Mouse (Mus musculus) myocyte (in vitro differentiated cells): ENCODE results near the gene Plxdc1. TPM values are rescaled to one million over a fixed set of nuclear protein-coding genes. Genes with fewer than 3 reads are reported as not detected.

Experiments
- H3K27me3 ChIP-seq: one replicate; pipeline ENCODE4 v1.6.1; 2011; ENCODE audit not compliant: control insufficient read depth, insufficient read depth, insufficient read length
- H3K36me3 ChIP-seq: one replicate; pipeline ENCODE4 v1.6.1; 2011; ENCODE audit not compliant: control insufficient read depth, insufficient read depth
- H3K4me2 ChIP-seq: one replicate; pipeline ENCODE4 v1.6.1; 2011; ENCODE audit warnings: low read depth, control low read depth
- H3K4me3 ChIP-seq: one replicate; pipeline ENCODE4 v1.5.1; 2011; ENCODE audit warnings: mild to moderate bottlenecking, control low read depth, moderate library complexity
- H3K79me2 ChIP-seq: one replicate; pipeline ENCODE4 v1.6.1; 2011; ENCODE audit not compliant: control insufficient read depth, insufficient read depth
- H3ac ChIP-seq: one replicate; pipeline ENCODE4 v1.6.1; 2011; ENCODE audit not compliant: control insufficient read depth, insufficient read length
- CEBPB ChIP-seq: IDR thresholded peaks from 2 replicates; pipeline ENCODE4 v1.6.1; 2011; ENCODE audit warnings: mild to moderate bottlenecking, moderate library complexity; ENCODE audit not compliant: poor library complexity, insufficient read depth, severe bottlenecking
- E2F4 ChIP-seq: IDR thresholded peaks from one replicate; pipeline ENCODE4 v1.6.1; 2011; ENCODE audit warnings: mild to moderate bottlenecking, control low read depth, moderate library complexity; ENCODE audit not compliant: insufficient read depth
- MAX ChIP-seq: IDR thresholded peaks from one replicate; pipeline ENCODE4 v1.6.1; 2011; ENCODE audit warnings: low read depth, mild to moderate bottlenecking, control low read depth
- MYOD1 ChIP-seq, 3 experiments: IDR thresholded peaks; one replicate each; pipeline ENCODE4 v1.6.1; 2011; ENCODE audit warnings: control low read depth in 2 of 3, low read depth in 2 of 3, mild to moderate bottlenecking in 2 of 3, moderate library complexity in 1 of 3; ENCODE audit not compliant: insufficient read length in 2 of 3, control insufficient read depth in 1 of 3
- MYOG ChIP-seq, 3 experiments: IDR thresholded peaks; one replicate each; pipeline ENCODE4 v1.6.1; 2011; ENCODE audit warnings: control low read depth in 2 of 3, low read depth in 2 of 3, mild to moderate bottlenecking in 2 of 3; ENCODE audit not compliant: insufficient read length in 2 of 3, control insufficient read depth in 1 of 3, insufficient read depth in 1 of 3
- POLR2A ChIP-seq: IDR thresholded peaks from one replicate; pipeline ENCODE4 v1.6.1; 2011; ENCODE audit warnings: low read depth, mild to moderate bottlenecking, control low read depth, moderate library complexity; ENCODE audit not compliant: insufficient read length
- POLR2AphosphoS2 ChIP-seq: IDR thresholded peaks from one replicate; pipeline ENCODE4 v1.6.1; 2011; ENCODE audit warnings: low read depth, control low read depth; ENCODE audit not compliant: insufficient read length
- REST ChIP-seq: IDR thresholded peaks from one replicate; pipeline ENCODE4 v1.6.1; 2011; ENCODE audit warnings: mild to moderate bottlenecking, control low read depth, moderate library complexity; ENCODE audit not compliant: insufficient read depth, insufficient read length
- SRF ChIP-seq: IDR thresholded peaks from one replicate; pipeline ENCODE4 v1.6.1; 2011; ENCODE audit warnings: low read depth; ENCODE audit not compliant: control insufficient read depth, insufficient read length
- TCF12 ChIP-seq: IDR thresholded peaks from one replicate; pipeline ENCODE4 v1.6.1; 2011; ENCODE audit warnings: mild to moderate bottlenecking, control low read depth; ENCODE audit not compliant: poor library complexity, insufficient read depth, severe bottlenecking
- TCF3 ChIP-seq: IDR thresholded peaks from one replicate; pipeline ENCODE4 v1.6.1; 2011; ENCODE audit warnings: low read depth, control low read depth; ENCODE audit not compliant: insufficient read length
- USF1 ChIP-seq: IDR thresholded peaks from one replicate; pipeline ENCODE4 v1.6.1; 2011; ENCODE audit warnings: low read depth, mild to moderate bottlenecking, control low read depth, moderate library complexity
- polyA plus RNA-seq: library from polyadenylated mRNA; unstranded; fragments of >200 nt; fragmentation: generic; extraction: Trizol; gene quantifications from one replicate; pipeline ENCODE4 v1.2.1, GENCODE M21; 2012; ENCODE audit warnings: missing spikeins

Gene Plxdc1
- polyA plus RNA-seq, 1 experiment, result 2.7 TPM

DNA sequence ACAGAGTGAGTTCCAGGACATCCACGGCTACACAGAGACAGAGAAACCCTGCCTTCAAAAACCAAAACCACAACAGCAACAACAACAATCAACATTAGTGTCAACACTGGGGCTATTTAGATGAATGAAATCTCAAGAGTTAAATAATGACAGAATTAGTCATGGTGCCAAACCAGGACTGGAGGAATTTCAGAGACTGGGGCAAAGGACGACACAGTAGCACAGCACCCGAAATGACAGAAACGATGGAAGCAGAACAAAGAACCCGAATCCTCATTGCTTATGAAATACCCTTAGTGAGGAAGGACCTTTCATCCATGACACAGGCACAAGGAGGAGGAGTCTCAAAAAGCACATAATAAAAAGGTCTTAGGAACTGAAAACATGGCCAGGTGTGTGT, 12.1 kb downstream of the Plxdc1 start:
- TF ChIP-seq MYOG (IDR thresholded peaks at IDR 0.05; ENCODE audit: control insufficient read depth in 1 of 3, insufficient read depth in 1 of 3, insufficient read length in 2 of 3, low read depth in 2 of 3) (no peak), TCF3 (no peak), TCF12 (no peak), POLR2A (no peak), USF1 (no peak), E2F4 (no peak), MYOD1 (IDR thresholded peaks at IDR 0.05; ENCODE audit: control insufficient read depth in 1 of 3, insufficient read length in 2 of 3, low read depth in 2 of 3) (no peak), POLR2AphosphoS2 (no peak), SRF (no peak), REST (no peak), MAX (no peak), CEBPB (no peak)
- H3ac ChIP-seq, result no peak overlapping the region
- no peak overlapping the region for H3K4me3 ChIP-seq
- H3K36me3 ChIP-seq, result no peaks in the 10 kb centered on the region
- no peaks in the 10 kb centered on the region for H3K27me3 ChIP-seq
- no peak overlapping the region for H3K4me2 ChIP-seq
- H3K79me2 ChIP-seq, result no peaks in the 10 kb centered on the region

DNA sequence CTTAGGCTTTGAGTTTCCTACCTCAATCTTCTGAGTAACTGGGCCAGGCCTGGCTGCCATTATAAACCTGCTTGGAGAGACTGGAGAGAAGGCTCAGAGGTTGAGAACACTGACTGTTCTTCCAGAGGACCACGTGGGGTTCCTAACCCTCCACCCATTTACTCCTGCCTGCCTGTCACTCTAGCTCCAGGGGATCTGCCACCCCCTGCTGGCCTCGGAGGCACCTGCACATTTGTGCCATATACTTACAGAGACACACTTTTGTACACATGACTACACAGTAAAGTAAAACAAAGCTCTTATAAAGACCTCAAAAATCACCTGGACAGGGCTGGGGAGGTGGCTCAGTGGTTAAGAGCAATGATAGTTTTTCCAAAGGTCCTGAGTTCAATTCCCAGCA, 13.8 kb downstream of the Plxdc1 start:
- Histone ChIP-seq H3K4me2 (no peak overlapping the region), H3ac (no peak overlapping the region), H3K79me2 (no peaks in the 10 kb centered on the region), H3K27me3 (no peaks in the 10 kb centered on the region), H3K36me3 (no peaks in the 10 kb centered on the region), H3K4me3 (no peak overlapping the region)
- TF ChIP-seq USF1, result no peak
- TF ChIP-seq REST, result no peak
- TF ChIP-seq POLR2AphosphoS2, result no peak
- no peak for TF ChIP-seq SRF
- TF ChIP-seq E2F4, result no peak
- TF ChIP-seq MYOG (IDR thresholded peaks at IDR 0.05; ENCODE audit: control insufficient read depth in 1 of 3, insufficient read depth in 1 of 3, insufficient read length in 2 of 3, low read depth in 2 of 3), result no peak
- no peak for TF ChIP-seq MAX
- TF ChIP-seq POLR2A, result no peak
- no peak for TF ChIP-seq TCF12
- TF ChIP-seq CEBPB, result no peak
- no peak for TF ChIP-seq MYOD1 (IDR thresholded peaks at IDR 0.05; ENCODE audit: control insufficient read depth in 1 of 3, insufficient read length in 2 of 3, low read depth in 2 of 3)
- TF ChIP-seq TCF3, result no peak

DNA sequence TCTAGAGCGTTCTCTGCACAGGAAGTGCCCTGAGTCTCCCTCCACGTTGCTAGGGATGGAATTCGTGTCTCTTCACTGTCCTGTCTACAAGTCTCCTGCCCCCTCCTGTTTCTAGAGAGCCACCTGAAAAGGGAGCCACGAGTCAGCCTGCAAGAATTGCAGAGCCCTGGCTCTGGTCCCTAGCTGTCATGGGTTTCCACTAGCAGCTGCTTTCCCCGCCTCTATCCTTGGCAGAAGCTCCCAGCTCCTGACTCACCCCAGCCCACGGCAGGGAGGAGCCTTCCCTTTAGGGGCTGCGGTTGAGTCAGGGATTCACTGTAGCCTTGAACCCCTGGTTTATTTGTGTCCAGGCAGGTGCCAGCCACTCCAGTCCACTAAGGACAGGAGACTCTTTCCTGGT, 15.0 kb downstream of the Plxdc1 start:
- Histone ChIP-seq H3K27me3 (no peaks in the 10 kb centered on the region), H3ac (no peak overlapping the region), H3K4me3 (no peak overlapping the region), H3K79me2 (no peaks in the 10 kb centered on the region), H3K4me2 (peak overlapping the region; percentile 81), H3K36me3 (no peaks in the 10 kb centered on the region)
- TF ChIP-seq MYOD1 (IDR thresholded peaks at IDR 0.05; ENCODE audit: control insufficient read depth in 1 of 3, insufficient read length in 2 of 3, low read depth in 2 of 3) (peak; percentile 52 to 93 (median 88)), CEBPB (0 out of 2 replicates have a peak, but pooled peaks have one; percentile 16), POLR2AphosphoS2 (no peak), MYOG (IDR thresholded peaks at IDR 0.05; ENCODE audit: control insufficient read depth in 1 of 3, insufficient read depth in 1 of 3, insufficient read length in 2 of 3, low read depth in 2 of 3) (peak; percentile 49 to 95 (median 76)), TCF12 (peak; percentile 58), USF1 (no peak)

DNA sequence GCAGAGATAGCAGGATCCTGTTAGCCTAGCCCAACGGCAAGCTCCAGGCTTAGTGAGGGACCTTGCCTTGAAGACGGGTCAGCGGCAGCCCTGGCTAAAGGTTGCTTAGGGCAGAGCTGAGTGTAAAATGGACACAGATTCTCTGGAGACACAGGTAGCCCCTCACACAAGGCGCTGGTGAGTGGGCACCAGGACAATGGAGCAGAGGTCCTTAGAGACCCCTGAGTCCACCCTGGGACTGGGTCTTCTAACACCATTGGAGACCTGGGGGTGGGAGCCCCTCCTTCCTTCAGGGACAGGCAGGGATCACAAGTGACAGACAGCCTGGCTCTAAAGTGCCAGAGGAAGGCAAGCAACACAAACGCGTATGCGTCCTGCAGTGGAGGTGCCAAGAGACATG, 15.5 kb downstream of the Plxdc1 start:
- no peaks in the 10 kb centered on the region for H3K36me3 ChIP-seq
- H3K27me3 ChIP-seq, result no peaks in the 10 kb centered on the region
- no peak overlapping the region for H3K4me3 ChIP-seq
- peak overlapping the region; percentile 81 for H3K4me2 ChIP-seq
- H3ac ChIP-seq, result no peak overlapping the region
- TF ChIP-seq SRF (no peak), POLR2AphosphoS2 (no peak), USF1 (no peak), TCF12 (no peak), REST (no peak), TCF3 (no peak), POLR2A (no peak), E2F4 (no peak), MYOD1 (IDR thresholded peaks at IDR 0.05; ENCODE audit: control insufficient read depth in 1 of 3, insufficient read length in 2 of 3, low read depth in 2 of 3) (no peak), MYOG (IDR thresholded peaks at IDR 0.05; ENCODE audit: control insufficient read depth in 1 of 3, insufficient read depth in 1 of 3, insufficient read length in 2 of 3, low read depth in 2 of 3) (no peak), MAX (no peak), CEBPB (no peak)
- H3K79me2 ChIP-seq, result no peaks in the 10 kb centered on the region

DNA sequence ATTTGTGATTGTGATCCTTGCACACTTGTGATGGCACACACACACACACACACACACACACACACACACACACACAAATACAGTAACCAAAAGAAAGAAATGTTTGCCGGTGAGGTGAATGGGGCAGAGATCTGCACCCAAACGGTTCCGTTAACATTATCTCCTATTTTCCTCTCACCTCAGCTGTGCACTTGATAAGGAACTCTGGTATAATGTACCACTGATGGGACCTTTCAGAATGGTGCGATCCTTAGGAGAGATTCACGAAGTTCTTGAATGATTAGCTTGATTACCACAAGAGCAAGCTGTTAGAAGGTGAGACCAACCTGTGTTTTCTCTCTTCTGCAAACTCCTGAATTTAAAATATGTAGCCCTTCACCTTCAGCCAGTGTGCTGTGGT, 17.9 kb downstream of the Plxdc1 start:
- Histone ChIP-seq H3K4me3 (no peak overlapping the region), H3K79me2 (no peaks in the 10 kb centered on the region), H3K4me2 (no peak overlapping the region), H3ac (no peak overlapping the region), H3K27me3 (no peaks in the 10 kb centered on the region), H3K36me3 (no peaks in the 10 kb centered on the region)
- TF ChIP-seq MAX (no peak), USF1 (no peak), TCF3 (no peak), MYOG (IDR thresholded peaks at IDR 0.05; ENCODE audit: control insufficient read depth in 1 of 3, insufficient read depth in 1 of 3, insufficient read length in 2 of 3, low read depth in 2 of 3) (no peak), POLR2A (no peak), REST (no peak), POLR2AphosphoS2 (no peak)
